Mouse (Mus musculus) testis, postnatal 10 days (tissue): ENCODE measurements around the gene Ankrd35.
"Not testable (repeated sequence)": the region's sequence is repeated elsewhere in the genome, so short reads cannot be mapped to it uniquely, and the experiment has no call there.

Source experiments
- DNase-seq: peaks from one replicate; pipeline ENCODE4 v3.0.0; 2021; ENCODE audit warnings: low spot score

The Ankrd35 gene

GRCm38 (mm10) chr3:96706217-96706616 lies 36.3 kb downstream of the Ankrd35 start:
- no peak for DNase-seq

GRCm38 (mm10) chr3:96706984-96707383 lies 37.1 kb downstream of the Ankrd35 start:
- DNase-seq, result no peak

GRCm38 (mm10) chr3:96707903-96708683 lies 38.2 kb downstream of the Ankrd35 start, which contains the start of gene Nudt17:
Gene Nudt17 (minus strand): TSS chr3:96708562.
- DNase-seq, result peak; percentile 93

- DNase-seq, result no peak
Observed at GRCm38 (mm10) chr3:96708684-96709064, 38.7 kb downstream of the Ankrd35 start.

- DNase-seq, result no peak
Observed at GRCm38 (mm10) chr3:96714286-96714685, 44.4 kb downstream of the Ankrd35 start.

GRCm38 (mm10) chr3:96715854-96716253 lies 45.9 kb downstream of the Ankrd35 start:
- no peak for DNase-seq

- peak; percentile 72 for DNase-seq
Observed at GRCm38 (mm10) chr3:96719173-96719572, 49.2 kb downstream of the Ankrd35 start.

GRCm38 (mm10) chr3:96727343-96727827 lies 57.5 kb downstream of the Ankrd35 start, which contains the start of the genes Polr3c and Rnf115:
Gene Polr3c (minus strand): TSS chr3:96727628.
Gene Rnf115 (plus strand): TSS chr3:96727664.
- DNase-seq, result peak; percentile 94

GRCm38 (mm10) chr3:96727828-96728633 lies 58.1 kb downstream of the Ankrd35 start:
- DNase-seq, result no peak

- no peak for DNase-seq
Observed at GRCm38 (mm10) chr3:96728634-96729402, 58.9 kb downstream of the Ankrd35 start.

- DNase-seq, result no peak
Observed at GRCm38 (mm10) chr3:96729403-96729784, 59.5 kb downstream of the Ankrd35 start.

- DNase-seq, result no peak
Observed at GRCm38 (mm10) chr3:96730785-96731184, 60.9 kb downstream of the Ankrd35 start.

- DNase-seq, result no peak
Observed at GRCm38 (mm10) chr3:96733984-96734383, 64.1 kb downstream of the Ankrd35 start.

GRCm38 (mm10) chr3:96735200-96735599 lies 65.3 kb downstream of the Ankrd35 start:
- DNase-seq, result no peak

GRCm38 (mm10) chr3:96737013-96737740 lies 67.2 kb downstream of the Ankrd35 start:
- no peak for DNase-seq

GRCm38 (mm10) chr3:96737995-96738394 lies 68.1 kb downstream of the Ankrd35 start:
- no peak for DNase-seq

- DNase-seq, result not testable (repeated sequence)
Observed at GRCm38 (mm10) chr3:96740279-96740678, 70.3 kb downstream of the Ankrd35 start.
